Comparison of ENCODE assay signal across 9 mouse cellular contexts in genomic region chr7:128379162-128379805, GRCm38 (mm10). TPM values are rescaled to one million over a fixed set of nuclear protein-coding genes. Genes with fewer than 3 reads are reported as not detected.
DNase-seq lines count a peak whose midpoint lies in the region; ATAC-seq and TF ChIP-seq lines count a peak whose summit lies in the region.
"Had no signal": no experiment of that assay in that cellular context is flagged by ENCODE, and none has a peak within 500 bp of the region (broad histone marks: within the 10 kb centered on the region; RNA-seq: fewer than 3 reads in every experiment).

No protein-coding gene starts in this region.

- DNase-seq in gastrocnemius, postnatal 10 days: peak; percentile 28
- no peak for DNase-seq in gastrocnemius, adult 18-20 months (ENCODE audit: low spot score)
- no peak for DNase-seq in spleen, adult 2 months (ENCODE audit: low read depth in 1 of 2, low spot score in 2 of 2)
- DNase-seq in spleen, postnatal 10 days (ENCODE audit: low spot score in 2 of 2): no peak
- peak; percentile 24 for DNase-seq in yolk sac, embryonic 10.5 days (ENCODE audit: low spot score)
- no peak for DNase-seq in urinary bladder, postnatal 14 days (ENCODE audit: low spot score)
- DNase-seq in midbrain, postnatal 0 days (ENCODE audit: low spot score): no peak

- WGBS in spleen, adult 2 months: 48% methylated on average over 16 of the region's 16 CpGs
- 59% methylated on average over 16 of the region's 16 CpGs for WGBS in liver, embryonic 16.5 days (ENCODE audit: insufficient replicate concordance)
- WGBS in midbrain, postnatal 0 days: 56% methylated on average over 16 of the region's 16 CpGs

- no peak overlapping the region for H3K4me3 ChIP-seq in spleen, adult 2 months (ENCODE audit: extremely low read depth, insufficient read depth, insufficient read length)
- no peak overlapping the region for H3K4me3 ChIP-seq in liver, embryonic 16.5 days (ENCODE audit: low read depth, low read length)
- H3K4me3 ChIP-seq in midbrain, postnatal 0 days (ENCODE audit: low read depth, low read length): no peak overlapping the region
- H3K4me3 ChIP-seq: midbrain, embryonic 13.5 days had no signal

- no peaks in the 10 kb centered on the region for H3K9me3 ChIP-seq in liver, embryonic 16.5 days (replicated peaks; ENCODE audit: control insufficient read depth, low read length)
- no peaks in the 10 kb centered on the region for H3K9me3 ChIP-seq in midbrain, postnatal 0 days (ENCODE audit: low read length)
- H3K9me3 ChIP-seq: midbrain, embryonic 13.5 days had no signal

- no peak overlapping the region for H3K9ac ChIP-seq in liver, embryonic 16.5 days (ENCODE audit: low read depth, low read length)
- no peak overlapping the region for H3K9ac ChIP-seq in midbrain, postnatal 0 days (replicated peaks; ENCODE audit: low read length, poor library complexity, severe bottlenecking)
- H3K9ac ChIP-seq: midbrain, embryonic 13.5 days had no signal

- H3K36me3 ChIP-seq in spleen, adult 2 months (ENCODE audit: control insufficient read depth, insufficient read depth, low read length): no peaks in the 10 kb centered on the region
- no peaks in the 10 kb centered on the region for H3K36me3 ChIP-seq in liver, embryonic 16.5 days (ENCODE audit: control insufficient read depth, insufficient read depth)
- no peaks in the 10 kb centered on the region for H3K36me3 ChIP-seq in midbrain, postnatal 0 days (ENCODE audit: insufficient read depth, low read length)
- H3K36me3 ChIP-seq: midbrain, embryonic 13.5 days had no signal

- H3K27me3 ChIP-seq in spleen, adult 2 months (ENCODE audit: control insufficient read depth, insufficient read depth, low read length): no peaks in the 10 kb centered on the region
- no peaks in the 10 kb centered on the region for H3K27me3 ChIP-seq in liver, embryonic 16.5 days (ENCODE audit: control insufficient read depth, insufficient read depth, low read depth, low read length)
- H3K27me3 ChIP-seq in midbrain, postnatal 0 days (ENCODE audit: insufficient read depth, low read length): no peaks in the 10 kb centered on the region
- H3K27me3 ChIP-seq: midbrain, embryonic 13.5 days had no signal

- H3K4me2 ChIP-seq in liver, embryonic 16.5 days (ENCODE audit: low read depth, low read length): no peak overlapping the region
- H3K4me2 ChIP-seq in midbrain, postnatal 0 days (ENCODE audit: low read depth, low read length, poor library complexity, severe bottlenecking): no peak overlapping the region
- H3K4me2 ChIP-seq: midbrain, embryonic 13.5 days had no signal

- TF ChIP-seq POLR2A in spleen, adult 2 months (IDR thresholded peaks at IDR 0.05; ENCODE audit: low read depth, low read length): no peak

- no peak for TF ChIP-seq CTCF in spleen, adult 2 months (IDR thresholded peaks at IDR 0.05; ENCODE audit: extremely low read depth, insufficient read depth, insufficient read length, insufficient replicate concordance)
- TF ChIP-seq CTCF in midbrain, postnatal 0 days (IDR thresholded peaks at IDR 0.05): no peak

- no peak for ATAC-seq in liver, embryonic 16.5 days (ENCODE audit: low read depth)
- ATAC-seq in midbrain, postnatal 0 days (ENCODE audit: low FRiP score): no peak
- ATAC-seq: midbrain, embryonic 13.5 days had no signal

- H3K4me1 ChIP-seq in spleen, adult 2 months (ENCODE audit: control insufficient read depth, insufficient read depth, insufficient read length): peaks cover 76% of the 10 kb centered on the region
- peaks cover 2% of the 10 kb centered on the region for H3K4me1 ChIP-seq in liver, embryonic 16.5 days (ENCODE audit: control insufficient read depth, low read depth, low read length)
- no peaks in the 10 kb centered on the region for H3K4me1 ChIP-seq in midbrain, postnatal 0 days (ENCODE audit: insufficient read depth, low read length)

- peak overlapping the region; percentile 16 for H3K27ac ChIP-seq in spleen, adult 2 months (ENCODE audit: insufficient read depth, low read length)
- H3K27ac ChIP-seq in liver, embryonic 16.5 days (ENCODE audit: low read length): 0 out of 2 replicates have a peak overlapping the region, but pooled peaks have one; percentile 43
- H3K27ac ChIP-seq in midbrain, postnatal 0 days (ENCODE audit: low read depth, low read length): no peak overlapping the region
- H3K27ac ChIP-seq: midbrain, embryonic 13.5 days had no signal

RNA-seq across cellular contexts. Expression of gene Rgs10, which starts 39.3 kb away (rescaled TPM):
- 10 to 100 TPM in 1 of 2 experiments, 1 to 10 TPM in 1; 9.8 to 10.3 TPM for total RNA-seq in gastrocnemius, postnatal 10 days (2021)
- total RNA-seq in gastrocnemius, adult 18-20 months (2021): 1 to 10 TPM; 2.0 to 3.4 TPM
- 20.8 and 21.6 TPM in 2 replicates for polyA plus RNA-seq in spleen, adult 2 months (2012; rRNA removed)
- polyA plus RNA-seq in liver, embryonic 16.5 days (2015; fragmentation: Nextera tagmentation; extraction: Ambion mirVana): 27.6 and 29.6 TPM in 2 replicates
- 77.4 and 84.6 TPM in 2 replicates for total RNA-seq in midbrain, postnatal 0 days (2014; rRNA removed)
- polyA plus RNA-seq in midbrain, postnatal 0 days (2015; fragmentation: Nextera tagmentation; extraction: Ambion mirVana): 89.3 and 91.0 TPM in 2 replicates

Comparison
In these comparisons a context has a peak if more than half of its experiments do, and no peak if none do; other contexts are left out.
1. DNase-seq: peak in gastrocnemius, postnatal 10 days (single experiment) and yolk sac, embryonic 10.5 days (single experiment); none in gastrocnemius, adult 18-20 months (single experiment), spleen, adult 2 months (0 of 2), spleen, postnatal 10 days (0 of 2), urinary bladder, postnatal 14 days (single experiment) and midbrain, postnatal 0 days (single experiment).